Mouse (Mus musculus): ENCODE measurements around the gene Gm29106.

DNA sequence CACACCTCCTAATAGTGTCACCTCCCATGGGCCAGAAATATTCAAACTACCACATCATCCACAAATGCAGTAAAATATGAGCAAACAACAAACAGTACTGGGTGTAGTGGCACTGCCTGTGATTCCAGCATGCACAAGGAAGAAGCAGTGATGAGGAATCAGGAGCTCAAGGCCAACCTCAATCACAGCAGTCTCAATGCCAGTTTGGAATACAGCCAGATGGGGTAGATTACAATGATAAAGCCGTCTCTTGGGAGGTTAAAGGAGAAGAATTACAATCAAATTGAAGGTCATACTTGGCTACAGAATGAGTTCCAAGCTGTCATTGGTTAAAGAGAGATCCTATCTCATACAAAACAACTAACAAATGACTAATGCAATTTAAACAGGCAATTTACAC, 52.2 kb downstream of the Gm29106 start:
- no peak for TF ChIP-seq CTCF (IDR thresholded peaks at IDR 0.05; ENCODE audit: low read depth)
- TF ChIP-seq EP300 (IDR thresholded peaks at IDR 0.05; ENCODE audit: low read depth), result no peak

All from liver, embryonic 14.5 days (tissue).